Mouse (Mus musculus) kidney, adult 8-10 months (tissue): Measurements from ENCODE around the gene Lfng.

ENCODE experiments used
- DNase-seq, 2 experiments: peaks; one replicate each; pipeline ENCODE4 v3.0.0; 2022

Gene Lfng

GRCm38 (mm10) chr5:140617714-140618113 lies 10.6 kb downstream of the Lfng start:
- DNase-seq: no peak

- DNase-seq: peak in 1 of 2 experiments; percentile 75
These were observed 12.1 kb downstream of the Lfng start for GRCm38 (mm10) chr5:140619151-140619771.

GRCm38 (mm10) chr5:140619895-140620736 lies 13.0 kb downstream of the Lfng start:
- no peak for DNase-seq

GRCm38 (mm10) chr5:140621092-140621491 lies 14.0 kb downstream of the Lfng start:
- DNase-seq: no peak

DNA sequence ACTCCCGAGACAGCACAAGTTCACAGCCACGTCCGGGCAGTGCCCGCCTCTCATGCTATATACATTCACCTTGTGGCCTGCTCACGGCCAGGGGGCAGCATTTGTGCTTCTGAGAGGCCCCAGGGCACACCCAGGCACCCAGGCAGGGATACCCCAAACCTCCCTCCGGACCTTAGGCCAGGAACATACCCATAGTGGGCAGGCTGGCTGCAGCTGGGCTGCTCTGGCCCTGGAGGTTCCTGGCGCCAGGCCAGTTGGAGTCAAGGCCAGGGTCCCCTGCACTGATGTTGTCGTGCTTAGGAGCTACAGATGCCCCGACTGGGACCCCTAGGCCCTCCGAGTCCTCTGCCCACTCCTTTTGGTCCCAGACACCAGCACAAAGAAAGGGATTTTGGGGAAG lies 14.4 kb downstream of the Lfng start:
- no peak for DNase-seq

DNA sequence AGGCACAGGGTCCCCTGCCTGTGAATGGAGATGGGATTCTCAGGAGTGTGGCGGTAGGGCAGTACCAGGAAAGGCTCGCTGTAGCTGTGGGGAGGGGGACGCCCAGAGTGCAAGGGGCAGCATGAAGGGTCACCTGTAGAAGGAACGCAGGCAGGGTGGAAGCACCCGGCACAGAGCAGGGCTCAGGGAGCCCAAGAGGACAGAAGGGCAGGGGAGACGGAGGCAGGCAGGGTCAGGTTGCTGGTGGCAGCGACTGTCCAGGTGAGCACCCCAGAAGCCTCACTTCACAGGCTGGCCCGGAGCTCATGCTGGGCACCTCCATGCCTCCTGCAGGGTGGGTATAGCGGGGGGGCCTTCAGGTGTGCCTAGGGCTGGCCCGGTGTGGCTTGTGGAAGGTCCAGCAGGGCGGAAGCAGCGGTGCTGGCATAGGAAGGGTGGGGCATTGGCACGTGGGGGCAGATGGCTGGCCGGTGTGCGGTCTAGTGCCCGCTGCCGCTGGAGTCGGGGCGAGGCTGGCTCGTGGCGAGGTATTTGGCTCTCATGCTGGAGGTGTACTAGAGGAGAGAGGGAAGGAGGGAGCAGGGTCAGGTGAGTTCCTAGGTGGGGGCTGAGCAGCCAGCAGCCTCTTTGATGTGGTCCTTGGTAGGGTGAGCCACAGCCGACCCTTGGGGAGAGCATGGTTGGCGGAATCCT lies 16.0 kb downstream of the Lfng start:
- DNase-seq: no peak

GRCm38 (mm10) chr5:140623791-140624190 lies 16.7 kb downstream of the Lfng start:
- no peak for DNase-seq

- DNase-seq: no peak
These were observed 17.1 kb downstream of the Lfng start for GRCm38 (mm10) chr5:140624238-140624637.

GRCm38 (mm10) chr5:140624961-140625360 lies 17.8 kb downstream of the Lfng start:
- no peak for DNase-seq

DNA sequence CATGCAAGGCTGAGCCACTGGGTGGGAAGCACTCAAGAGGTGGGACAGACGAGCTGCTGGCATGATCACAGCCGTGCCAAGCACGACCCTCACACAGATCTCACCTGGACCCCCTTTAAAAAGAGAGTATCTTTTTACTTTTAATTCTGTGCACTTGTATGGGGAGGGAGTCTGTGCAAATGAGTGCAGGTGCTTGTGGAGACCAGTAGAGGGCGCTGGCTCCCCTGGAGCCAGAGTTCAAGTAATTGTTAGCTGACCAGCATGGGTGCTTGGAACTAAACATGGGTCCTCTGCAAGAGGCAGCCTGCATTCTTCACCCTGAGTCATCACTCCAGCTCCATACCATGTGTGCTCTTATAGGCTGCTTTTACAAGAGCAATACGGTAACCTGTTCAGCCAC lies 20.5 kb downstream of the Lfng start:
- DNase-seq: no peak

- DNase-seq: peak in 1 of 2 experiments; percentile 31
These were observed 21.9 kb downstream of the Lfng start for GRCm38 (mm10) chr5:140628995-140629394.

- DNase-seq: no peak
These were observed 26.3 kb downstream of the Lfng start for GRCm38 (mm10) chr5:140633432-140633831.

- DNase-seq: no peak
These were observed 27.9 kb downstream of the Lfng start for GRCm38 (mm10) chr5:140634798-140635722.

DNA sequence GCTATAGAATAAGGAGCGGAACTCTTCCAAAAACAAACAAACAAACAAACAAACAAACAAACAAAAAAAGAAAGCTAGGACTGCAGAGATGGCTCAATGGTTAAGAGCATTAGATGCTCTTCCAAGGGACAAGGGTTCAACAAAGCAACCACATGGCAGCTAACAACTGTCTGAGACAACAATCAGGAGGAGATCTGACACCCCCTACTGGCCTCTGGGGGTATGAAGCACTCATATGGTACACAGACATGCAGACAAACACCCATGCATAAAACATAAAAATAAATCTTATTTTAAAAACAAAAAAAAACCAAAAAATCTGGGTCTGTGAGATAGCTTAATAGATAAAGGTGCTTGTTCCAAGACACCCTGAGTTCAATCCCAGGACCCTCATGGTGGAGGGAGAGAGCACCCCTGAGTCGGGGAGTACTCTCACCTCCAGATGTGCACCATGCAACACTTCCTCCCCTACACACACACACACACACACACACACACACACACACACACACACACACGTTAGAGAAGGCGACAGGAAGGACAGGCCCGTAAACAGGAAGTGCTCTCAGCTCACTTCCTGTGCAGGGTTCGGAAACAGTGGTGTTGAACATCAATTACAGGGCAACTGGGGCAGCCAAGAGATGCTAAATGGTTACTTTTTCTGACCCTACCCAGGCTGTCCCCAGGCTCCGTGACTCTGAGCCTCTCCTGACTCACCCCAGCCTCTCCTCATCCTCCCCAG lies 29.4 kb downstream of the Lfng start:
- peak; percentile 28 to 41 for DNase-seq

- no peak for DNase-seq
These were observed 29.9 kb downstream of the Lfng start for GRCm38 (mm10) chr5:140637058-140637410.

DNA sequence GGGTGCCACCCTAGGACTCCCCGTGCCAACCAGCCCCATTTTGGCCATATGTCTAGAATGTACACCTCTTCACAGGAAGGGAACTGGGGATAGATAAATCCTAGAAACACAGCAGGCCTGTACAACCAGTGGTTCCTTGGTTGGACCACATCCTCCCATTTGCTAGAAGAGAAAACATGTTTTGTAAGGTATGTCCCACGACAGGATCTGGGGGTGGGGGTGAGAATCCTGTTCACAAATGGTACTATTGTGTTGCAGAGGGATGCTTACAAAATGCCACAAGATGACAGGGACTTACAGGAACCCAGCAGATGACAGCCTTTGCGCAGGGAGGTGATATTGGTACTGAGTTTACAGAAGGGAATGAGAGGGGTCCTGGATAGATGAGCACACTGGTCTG lies 30.9 kb downstream of the Lfng start:
- DNase-seq: no peak

DNA sequence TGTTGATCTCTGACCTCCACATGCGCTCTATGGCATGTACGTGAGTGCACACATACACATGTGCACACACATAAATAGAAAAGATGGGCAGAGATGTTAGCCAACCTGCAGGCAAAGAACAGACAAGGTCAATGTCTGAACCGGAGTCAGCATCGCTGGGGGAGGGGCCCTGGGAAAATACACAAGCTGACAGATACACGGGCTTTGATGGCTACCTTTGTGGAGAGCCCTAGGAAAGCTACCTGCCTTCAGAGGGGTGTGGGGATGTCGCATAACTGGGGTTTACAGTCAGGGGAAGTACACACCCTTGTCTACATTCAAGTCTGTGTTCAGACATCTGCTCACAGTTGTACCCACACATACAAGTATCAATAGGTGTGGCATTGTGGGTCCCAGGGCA lies 31.4 kb downstream of the Lfng start:
- no peak for DNase-seq

DNA sequence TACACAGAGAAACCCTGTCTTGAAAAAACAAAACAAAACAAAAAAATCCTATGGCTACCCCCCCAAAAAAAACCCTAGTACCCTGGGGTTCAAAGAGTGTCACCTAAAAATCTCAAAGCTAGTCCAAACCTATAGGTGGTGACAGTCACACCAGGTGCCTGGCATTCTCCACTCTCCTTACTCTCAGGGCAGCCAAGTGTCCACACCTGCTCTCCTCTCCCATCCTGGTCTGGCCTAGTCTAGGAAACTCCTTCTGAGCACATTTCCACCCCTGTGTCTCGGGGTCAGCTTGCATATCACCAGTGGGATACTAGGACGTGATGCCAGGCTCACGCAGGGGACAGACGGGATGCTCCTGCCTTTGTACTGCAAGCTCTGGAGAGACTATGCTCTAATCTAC lies 32.2 kb downstream of the Lfng start:
- DNase-seq: no peak

- DNase-seq: no peak
These were observed 32.8 kb downstream of the Lfng start for GRCm38 (mm10) chr5:140639871-140640270.

- no peak for DNase-seq
These were observed 33.7 kb downstream of the Lfng start for GRCm38 (mm10) chr5:140640812-140641211.

GRCm38 (mm10) chr5:140641254-140641928 lies 34.3 kb downstream of the Lfng start:
- no peak for DNase-seq
